Mouse (Mus musculus) retina, postnatal 7 days (tissue): ENCODE measurements around the gene Serping1.
"Not testable (repeated sequence)": the region's sequence is repeated elsewhere in the genome, so short reads cannot be mapped to it uniquely, and the experiment has no call there.

ENCODE experiments used
- DNase-seq: peaks from one replicate; pipeline ENCODE4 v3.0.0-alpha.2; 2012; ENCODE audit warnings: low read depth, low spot score

The Serping1 gene

GRCm38 (mm10) chr2:84738271-84738911 lies 36.9 kb downstream of the Serping1 start:
- no peak for DNase-seq

GRCm38 (mm10) chr2:84737451-84737925 lies 37.8 kb downstream of the Serping1 start:
- no peak for DNase-seq

- no peak for DNase-seq
Observed at GRCm38 (mm10) chr2:84736312-84737161, 38.7 kb downstream of the Serping1 start.

- no peak for DNase-seq
Observed at GRCm38 (mm10) chr2:84735346-84735920, 39.8 kb downstream of the Serping1 start.

GRCm38 (mm10) chr2:84734919-84735318 lies 40.3 kb downstream of the Serping1 start:
- no peak for DNase-seq

- DNase-seq, result no peak
Observed at GRCm38 (mm10) chr2:84734351-84734864, 40.8 kb downstream of the Serping1 start.

- no peak for DNase-seq
Observed at GRCm38 (mm10) chr2:84733579-84734300, 41.5 kb downstream of the Serping1 start, which contains the start of gene Ypel4. TSS of gene Ypel4 (plus strand) at chr2:84734058.

GRCm38 (mm10) chr2:84732394-84732793 lies 42.9 kb downstream of the Serping1 start:
- DNase-seq, result no peak

- no peak for DNase-seq
Observed at GRCm38 (mm10) chr2:84731206-84731605, 44.0 kb downstream of the Serping1 start.

GRCm38 (mm10) chr2:84728191-84728590 lies 47.1 kb downstream of the Serping1 start:
- not testable (repeated sequence) for DNase-seq

- DNase-seq, result peak; percentile 93
Observed at GRCm38 (mm10) chr2:84727172-84727858, 47.9 kb downstream of the Serping1 start, which contains the start of gene Clp1. TSS of gene Clp1 (minus strand) at chr2:84727350.

GRCm38 (mm10) chr2:84726716-84727115 lies 48.5 kb downstream of the Serping1 start:
- no peak for DNase-seq

GRCm38 (mm10) chr2:84725770-84726169 lies 49.5 kb downstream of the Serping1 start:
- no peak for DNase-seq

GRCm38 (mm10) chr2:84723856-84724255 lies 51.4 kb downstream of the Serping1 start:
- no peak for DNase-seq

- no peak for DNase-seq
Observed at GRCm38 (mm10) chr2:84721182-84721581, 54.1 kb downstream of the Serping1 start.

GRCm38 (mm10) chr2:84720718-84721117 lies 54.5 kb downstream of the Serping1 start:
- DNase-seq, result no peak

- no peak for DNase-seq
Observed at GRCm38 (mm10) chr2:84717357-84717756, 57.9 kb downstream of the Serping1 start.

GRCm38 (mm10) chr2:84716423-84717355 lies 58.6 kb downstream of the Serping1 start:
- DNase-seq, result no peak

- peak; percentile 90 for DNase-seq
Observed at GRCm38 (mm10) chr2:84715562-84716361, 59.5 kb downstream of the Serping1 start.
